Mouse (Mus musculus) embryonic fibroblast, embryonic 13.5 days (primary cell): ENCODE measurements at regions not wholly inside any gene's neighbourhood (a gene's known extent, or its start where the extent isn't known, plus 50 kb on each side); places are given as distances from the start of the nearest gene placed in this dataset.

Experiments
- CTCF ChIP-seq: IDR thresholded peaks from 2 replicates; pipeline ENCODE4 v1.5.1; 2011; ENCODE audit warnings: mild to moderate bottlenecking, control low read depth, low read length, moderate library complexity, borderline replicate concordance; ENCODE audit not compliant: insufficient read depth
- POLR2A ChIP-seq: IDR thresholded peaks from 2 replicates; pipeline ENCODE4 v1.6.1; 2011; ENCODE audit warnings: low read depth, mild to moderate bottlenecking, control low read depth, low read length, moderate library complexity

DNA sequence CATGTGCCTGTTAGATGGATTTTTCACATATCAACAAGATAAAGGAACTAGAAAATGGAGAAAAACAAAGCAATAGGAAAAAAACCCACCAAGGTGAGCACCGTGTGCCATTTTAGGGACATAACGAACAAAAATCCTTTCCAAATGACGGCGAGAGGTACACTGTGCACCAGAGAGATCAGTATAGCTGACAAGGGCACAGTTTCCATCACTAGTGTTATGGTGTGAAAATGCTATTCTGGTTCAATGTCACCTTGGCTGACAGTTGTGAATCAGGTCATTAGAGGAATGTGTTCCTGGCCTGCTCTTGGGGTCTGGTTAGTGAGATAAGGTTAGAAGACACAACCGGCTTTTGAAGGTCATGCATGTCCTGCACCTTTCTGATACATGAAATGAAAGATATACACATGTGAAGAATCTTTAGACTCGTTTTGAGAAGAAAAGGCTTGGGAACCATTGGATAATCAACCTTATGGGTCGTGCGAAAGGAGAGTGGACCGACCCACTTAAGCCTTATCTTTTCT lies 76.5 kb upstream of the P2ry1 start:
- TF ChIP-seq POLR2A (no peak), CTCF (no peak)
